Mouse (Mus musculus) forebrain, embryonic 10.5 days (tissue): ENCODE measurements around the gene Prl5a1. TPM values are rescaled to one million over a fixed set of nuclear protein-coding genes. Genes with fewer than 3 reads are reported as not detected.

ENCODE experiments used
- DNase-seq: peaks from one replicate; pipeline ENCODE4 v3.0.0-alpha.2; 2017; ENCODE audit warnings: low spot score; ENCODE audit errors: extremely low spot score
- H3K27ac ChIP-seq: fragments of 300-500 bp; sonication (generic); 2 replicates; pipeline ENCODE4 v1.5.1; 2016; ENCODE audit warnings: mild to moderate bottlenecking
- H3K27me3 ChIP-seq: fragments of 300-500 bp; sonication (generic); 2 replicates; pipeline ENCODE4 v1.6.1; 2016; ENCODE audit warnings: mild to moderate bottlenecking; ENCODE audit not compliant: poor library complexity, severe bottlenecking
- H3K36me3 ChIP-seq: fragments of 300-500 bp; sonication (generic); replicated peaks from 2 replicates; pipeline ENCODE4 v1.6.1; 2016; ENCODE audit warnings: mild to moderate bottlenecking, moderate library complexity
- H3K4me1 ChIP-seq: fragments of 300-500 bp; sonication (generic); 2 replicates; pipeline ENCODE4 v1.6.1; 2016
- H3K4me3 ChIP-seq: fragments of 300-500 bp; sonication (generic); 2 replicates; pipeline ENCODE4 v1.5.1; 2016; ENCODE audit warnings: mild to moderate bottlenecking, moderate library complexity
- H3K9me3 ChIP-seq: fragments of 300-500 bp; sonication (generic); 2 replicates; pipeline ENCODE4 v1.6.1; 2016; ENCODE audit warnings: mild to moderate bottlenecking, moderate library complexity
- WGBS: fragments of 180-500 bp; shearing (Covaris S2); methylation state at CpG from one replicate; pipeline ENCODE4 v1.1.7; 2016; 5-methylcytosine and 5-hydroxymethylcytosine counted together
- polyA plus RNA-seq: library from polyadenylated mRNA; unstranded; fragments of >200 nt; fragmentation: Nextera tagmentation; extraction: Ambion mirVana; gene quantifications from 2 replicates; pipeline ENCODE4 v1.2.1, GENCODE M21; 2016

Prl5a1 gene
- polyA plus RNA-seq: not detected in 2 replicates

GRCm38 (mm10) chr13:28142184-28142583, at the start of gene Prl5a1:
Gene Prl5a1, plus strand, starts transcription at chr13:28142484.
- Histone ChIP-seq H3K36me3 (no peaks in the 10 kb centered on the region), H3K27ac (no peak within 1 kb of the TSS), H3K4me1 (no peaks in the 10 kb centered on the region), H3K9me3 (no peaks in the 10 kb centered on the region), H3K4me3 (no peak within 1 kb of the TSS), H3K27me3 (no peaks in the 10 kb centered on the region)
- WGBS: 96% methylated on average over 6 of the region's 6 CpGs
- DNase-seq: no peak

GRCm38 (mm10) chr13:28096161-28096560, 46.1 kb upstream of the Prl5a1 start:
- Histone ChIP-seq H3K27ac (no peak overlapping the region), H3K9me3 (no peaks in the 10 kb centered on the region), H3K4me3 (no peak overlapping the region), H3K36me3 (no peaks in the 10 kb centered on the region), H3K27me3 (no peaks in the 10 kb centered on the region), H3K4me1 (no peaks in the 10 kb centered on the region)
- no peak for DNase-seq

DNA sequence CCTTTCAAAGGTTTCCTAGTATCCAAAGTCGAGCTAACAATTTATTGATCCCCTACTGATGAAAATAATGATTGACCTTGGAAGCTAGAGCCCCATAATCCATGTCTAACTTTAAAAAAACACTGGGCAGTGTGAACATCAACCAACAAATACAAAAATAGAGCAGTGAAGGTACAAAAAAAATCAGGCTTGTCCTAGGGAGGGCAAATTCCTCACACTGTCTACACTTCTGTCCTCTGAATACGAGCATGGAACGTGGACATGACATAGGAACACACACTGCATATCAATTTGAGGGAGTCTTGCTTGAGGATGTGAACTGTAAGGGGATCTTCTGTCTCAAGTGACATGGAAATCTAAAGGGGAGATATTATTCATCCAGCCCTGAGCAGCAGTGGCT, 33.7 kb upstream of the Prl5a1 start:
- Histone ChIP-seq H3K27ac (no peak overlapping the region), H3K9me3 (no peaks in the 10 kb centered on the region), H3K4me3 (no peak overlapping the region), H3K36me3 (no peaks in the 10 kb centered on the region), H3K4me1 (no peaks in the 10 kb centered on the region), H3K27me3 (no peaks in the 10 kb centered on the region)
- 91% methylated on average over 3 of the region's 3 CpGs for WGBS
- DNase-seq: no peak

GRCm38 (mm10) chr13:28132781-28133180, 9.5 kb upstream of the Prl5a1 start:
- no peak overlapping the region for H3K4me3 ChIP-seq
- H3K4me1 ChIP-seq: no peaks in the 10 kb centered on the region
- H3K27me3 ChIP-seq: no peaks in the 10 kb centered on the region
- H3K36me3 ChIP-seq: no peaks in the 10 kb centered on the region
- H3K27ac ChIP-seq: no peak overlapping the region
- 76% methylated on average over 2 of the region's 2 CpGs for WGBS
- H3K9me3 ChIP-seq: no peaks in the 10 kb centered on the region; the same call in 1 of the 2 replicates
- DNase-seq: no peak

- Histone ChIP-seq H3K4me1 (no peaks in the 10 kb centered on the region), H3K4me3 (no peak overlapping the region), H3K36me3 (no peaks in the 10 kb centered on the region), H3K27me3 (no peaks in the 10 kb centered on the region), H3K9me3 (no peaks in the 10 kb centered on the region; the same call in 1 of the 2 replicates), H3K27ac (no peak overlapping the region)
- DNase-seq: no peak
These were observed 6.5 kb upstream of the Prl5a1 start for GRCm38 (mm10) chr13:28135790-28136189.

Other genes starting within 250 kb of the Prl5a1 start
- not detected in 2 replicates for gene Prl4a1, start 126.3 kb upstream of the Prl5a1 start, polyA plus RNA-seq
- 3.2 and 4.8 TPM in 2 replicates for gene Gm11361, start 115.0 kb downstream of the Prl5a1 start, polyA plus RNA-seq